Mouse (Mus musculus): ENCODE results near the gene Rhobtb1. TPM values are rescaled to one million over a fixed set of nuclear protein-coding genes. Genes with fewer than 3 reads are reported as not detected.

The Rhobtb1 gene
- polyA plus RNA-seq, 1 experiment from 2014 or later: 26.6 TPM

DNA sequence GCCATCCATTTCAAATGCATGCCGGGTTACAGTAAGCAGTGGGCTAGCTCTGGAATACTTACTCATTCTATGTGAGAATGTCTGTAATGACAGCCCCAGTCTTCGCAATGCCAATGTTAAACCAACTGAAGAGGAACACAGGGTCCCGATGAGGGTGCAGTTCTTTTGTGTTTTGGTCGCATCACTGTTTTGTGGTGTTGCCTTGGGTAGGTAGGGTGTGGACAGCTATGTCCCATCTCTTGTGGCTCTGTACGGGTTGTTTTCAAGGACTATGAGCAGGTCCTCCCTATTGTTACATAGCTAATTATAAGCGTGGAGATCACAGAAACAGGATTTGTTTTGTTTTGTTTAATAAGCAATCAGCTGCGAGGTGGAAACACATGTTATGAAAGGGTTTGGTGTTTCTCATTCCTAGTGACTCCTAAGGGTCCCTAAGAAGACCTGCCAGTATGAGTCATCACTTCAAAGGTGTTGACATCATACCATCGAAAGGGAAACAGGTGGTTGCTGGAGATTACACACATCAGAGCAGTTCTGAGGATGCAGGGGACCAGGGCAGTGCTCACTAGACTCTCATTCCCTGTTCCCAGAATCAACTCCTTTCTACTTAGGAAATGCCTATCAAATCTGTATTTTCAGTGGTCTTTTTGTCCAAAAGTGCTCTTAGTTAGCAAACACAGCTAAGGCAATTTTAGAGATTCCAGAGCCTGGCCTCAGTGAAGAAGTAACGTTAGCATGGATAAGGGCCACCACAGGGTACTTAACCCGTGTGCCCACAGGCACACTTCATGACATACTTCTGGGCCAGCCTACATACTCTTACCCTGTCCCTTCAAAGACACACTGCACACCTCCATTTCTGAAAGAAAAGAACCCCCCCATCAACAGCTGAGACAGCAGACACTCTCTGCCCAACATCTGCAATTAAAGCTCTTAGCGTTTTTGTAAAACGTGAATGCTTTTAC lies 124.9 kb downstream of the Rhobtb1 start:
- H3K36me3 ChIP-seq (ENCODE audit: control insufficient read depth, insufficient read depth, low read length): peaks cover 24% of the 10 kb centered on the region; the same call in 1 of the 2 replicates
- 90% methylated on average over 12 of the region's 12 CpGs for WGBS
- H3K27me3 ChIP-seq (ENCODE audit: control insufficient read depth, insufficient read depth, low read length): no peaks in the 10 kb centered on the region
- peaks cover 3% of the 10 kb centered on the region; the same call in 1 of the 2 replicates for H3K9me3 ChIP-seq (ENCODE audit: control insufficient read depth, low read length)
- H3K27ac ChIP-seq (ENCODE audit: low read depth, low read length): no peak overlapping the region
- H3K9ac ChIP-seq (ENCODE audit: low read depth, low read length): no peak overlapping the region
- H3K4me2 ChIP-seq (replicated peaks; ENCODE audit: low read depth, low read length): no peak overlapping the region
- ATAC-seq (ENCODE audit: low FRiP score, low TSS enrichment): no peak
- H3K4me1 ChIP-seq (ENCODE audit: control insufficient read depth, insufficient read depth, low read length): no peaks in the 10 kb centered on the region
- no peak overlapping the region for H3K4me3 ChIP-seq (ENCODE audit: low read length)

GRCm38 (mm10) chr10:69276920-69277435 lies 125.7 kb downstream of the Rhobtb1 start:
- no peaks in the 10 kb centered on the region for H3K4me1 ChIP-seq (ENCODE audit: control insufficient read depth, insufficient read depth, low read length)
- H3K4me3 ChIP-seq (ENCODE audit: low read length): no peak overlapping the region
- no peak overlapping the region for H3K9ac ChIP-seq (ENCODE audit: low read depth, low read length)
- H3K36me3 ChIP-seq (ENCODE audit: control insufficient read depth, insufficient read depth, low read length): peaks cover 22% of the 10 kb centered on the region; the same call in 1 of the 2 replicates
- no peak overlapping the region for H3K27ac ChIP-seq (ENCODE audit: low read depth, low read length)
- H3K4me2 ChIP-seq (replicated peaks; ENCODE audit: low read depth, low read length): no peak overlapping the region
- no peaks in the 10 kb centered on the region for H3K27me3 ChIP-seq (ENCODE audit: control insufficient read depth, insufficient read depth, low read length)
- WGBS: 93% methylated on average over 9 of the region's 9 CpGs
- H3K9me3 ChIP-seq (ENCODE audit: control insufficient read depth, low read length): peaks cover 3% of the 10 kb centered on the region; the same call in 1 of the 2 replicates
- no peak for ATAC-seq (ENCODE audit: low FRiP score, low TSS enrichment)

DNA sequence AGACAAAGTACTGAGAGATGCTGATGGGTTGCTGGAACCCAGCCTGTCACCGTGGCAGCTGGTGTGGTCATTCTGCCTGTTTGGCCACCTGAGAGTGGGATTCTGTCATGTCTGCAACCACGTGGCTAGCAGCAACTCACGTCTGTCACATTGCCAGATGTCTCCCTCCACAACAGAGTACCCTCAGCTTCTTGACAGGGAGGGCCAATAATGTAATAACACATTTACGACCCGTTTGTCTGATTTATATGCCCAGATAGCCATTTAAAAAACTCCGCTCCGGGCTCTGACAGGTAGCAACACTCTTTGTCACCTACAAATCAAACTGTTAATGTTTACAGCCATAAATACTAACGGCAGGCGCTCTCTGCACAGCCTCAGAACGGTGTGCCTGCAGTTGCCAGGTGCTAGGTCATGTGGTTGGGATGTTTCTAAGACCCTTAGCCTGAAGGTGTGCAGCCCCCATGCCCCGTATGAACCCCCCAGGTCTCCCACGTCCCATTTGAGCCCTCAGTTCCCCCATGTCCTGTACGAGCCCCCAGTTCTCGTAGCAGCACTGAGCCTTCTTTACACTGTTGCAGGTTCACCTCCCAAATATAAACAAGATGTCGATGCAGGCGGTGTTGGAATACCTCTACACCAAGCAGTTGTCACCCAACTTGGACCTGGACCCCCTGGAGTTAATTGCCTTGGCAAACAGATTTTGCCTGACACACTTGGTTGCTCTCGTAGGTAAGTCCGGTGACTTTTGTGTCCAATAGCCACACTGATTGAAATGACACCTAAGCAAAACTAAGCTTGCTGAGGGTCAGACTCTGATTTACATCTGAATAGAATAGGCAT lies 127.8 kb downstream of the Rhobtb1 start:
- H3K27me3 ChIP-seq (ENCODE audit: control insufficient read depth, insufficient read depth, low read length): no peaks in the 10 kb centered on the region
- H3K9ac ChIP-seq (ENCODE audit: low read depth, low read length): no peak overlapping the region
- H3K27ac ChIP-seq (ENCODE audit: low read depth, low read length): no peak overlapping the region
- WGBS: 41% methylated on average over 18 of the region's 18 CpGs
- H3K9me3 ChIP-seq (ENCODE audit: control insufficient read depth, low read length): peaks cover 3% of the 10 kb centered on the region; the same call in 1 of the 2 replicates
- ATAC-seq (ENCODE audit: low FRiP score, low TSS enrichment): no peak
- H3K36me3 ChIP-seq (ENCODE audit: control insufficient read depth, insufficient read depth, low read length): peaks cover 23% of the 10 kb centered on the region; the same call in 1 of the 2 replicates
- no peaks in the 10 kb centered on the region for H3K4me1 ChIP-seq (ENCODE audit: control insufficient read depth, insufficient read depth, low read length)
- H3K4me2 ChIP-seq (replicated peaks; ENCODE audit: low read depth, low read length): no peak overlapping the region
- no peak overlapping the region for H3K4me3 ChIP-seq (ENCODE audit: low read length)

DNA sequence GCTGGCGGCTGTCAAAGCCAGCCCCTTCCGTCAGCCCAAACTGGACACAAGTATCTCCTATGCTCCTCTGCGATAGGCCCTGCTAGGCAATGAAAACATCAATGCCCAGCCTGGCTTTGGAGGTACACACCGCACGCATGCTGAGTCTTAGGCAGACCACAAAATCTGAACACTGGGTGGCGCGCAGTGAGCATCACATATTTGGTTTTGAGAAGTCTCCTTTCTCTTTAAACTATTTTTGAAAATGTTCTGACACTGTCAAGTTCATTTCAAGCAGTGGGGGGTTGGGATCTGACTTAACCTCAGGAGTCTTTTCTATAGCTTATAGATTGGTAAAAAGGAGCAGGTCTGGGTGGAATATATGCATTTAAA lies 128.4 kb downstream of the Rhobtb1 start:
- H3K36me3 ChIP-seq (ENCODE audit: control insufficient read depth, insufficient read depth, low read length): peaks cover 17% of the 10 kb centered on the region; the same call in 1 of the 2 replicates
- no peak overlapping the region for H3K9ac ChIP-seq (ENCODE audit: low read depth, low read length)

GRCm38 (mm10) chr10:69286939-69287338 lies 135.7 kb downstream of the Rhobtb1 start:
- peaks cover 32% of the 10 kb centered on the region for H3K36me3 ChIP-seq (ENCODE audit: control insufficient read depth, insufficient read depth, low read length)
- H3K9ac ChIP-seq (ENCODE audit: low read depth, low read length): no peak overlapping the region
- H3K27ac ChIP-seq (ENCODE audit: low read depth, low read length): no peak overlapping the region
- no peaks in the 10 kb centered on the region for H3K27me3 ChIP-seq (ENCODE audit: control insufficient read depth, insufficient read depth, low read length)
- no peak overlapping the region for H3K4me3 ChIP-seq (ENCODE audit: low read length)
- H3K4me2 ChIP-seq (replicated peaks; ENCODE audit: low read depth, low read length): no peak overlapping the region
- H3K9me3 ChIP-seq (ENCODE audit: control insufficient read depth, low read length): no peaks in the 10 kb centered on the region
- no peak for ATAC-seq (ENCODE audit: low FRiP score, low TSS enrichment)
- H3K4me1 ChIP-seq (ENCODE audit: control insufficient read depth, insufficient read depth, low read length): no peaks in the 10 kb centered on the region
- 94% methylated on average over 3 of the region's 3 CpGs for WGBS

More for the DNA sequence above, 128.4 kb downstream of the Rhobtb1 start:
- Histone ChIP-seq H3K4me2 (replicated peaks; ENCODE audit: low read depth, low read length) (no peak overlapping the region), H3K27me3 (ENCODE audit: control insufficient read depth, insufficient read depth, low read length) (no peaks in the 10 kb centered on the region), H3K27ac (ENCODE audit: low read depth, low read length) (no peak overlapping the region), H3K4me1 (ENCODE audit: control insufficient read depth, insufficient read depth, low read length) (no peaks in the 10 kb centered on the region), H3K4me3 (ENCODE audit: low read length) (no peak overlapping the region), H3K9me3 (ENCODE audit: control insufficient read depth, low read length) (peaks cover 3% of the 10 kb centered on the region; the same call in 1 of the 2 replicates)
- ATAC-seq (ENCODE audit: low FRiP score, low TSS enrichment): no peak; the same call in 1 of the 2 replicates
- WGBS: 77% methylated on average over 7 of the region's 7 CpGs

- Histone ChIP-seq H3K9ac (ENCODE audit: low read depth, low read length) (no peak overlapping the region), H3K27ac (ENCODE audit: low read depth, low read length) (no peak overlapping the region), H3K27me3 (ENCODE audit: control insufficient read depth, insufficient read depth, low read length) (no peaks in the 10 kb centered on the region), H3K9me3 (ENCODE audit: control insufficient read depth, low read length) (no peaks in the 10 kb centered on the region), H3K4me3 (ENCODE audit: low read length) (no peak overlapping the region), H3K36me3 (ENCODE audit: control insufficient read depth, insufficient read depth, low read length) (peaks cover 26% of the 10 kb centered on the region), H3K4me2 (replicated peaks; ENCODE audit: low read depth, low read length) (no peak overlapping the region), H3K4me1 (ENCODE audit: control insufficient read depth, insufficient read depth, low read length) (no peaks in the 10 kb centered on the region)
- ATAC-seq (ENCODE audit: low FRiP score, low TSS enrichment): no peak
- 59% methylated on average over 4 of the region's 4 CpGs for WGBS
Observed at GRCm38 (mm10) chr10:69288086-69288485, 136.9 kb downstream of the Rhobtb1 start.

DNA sequence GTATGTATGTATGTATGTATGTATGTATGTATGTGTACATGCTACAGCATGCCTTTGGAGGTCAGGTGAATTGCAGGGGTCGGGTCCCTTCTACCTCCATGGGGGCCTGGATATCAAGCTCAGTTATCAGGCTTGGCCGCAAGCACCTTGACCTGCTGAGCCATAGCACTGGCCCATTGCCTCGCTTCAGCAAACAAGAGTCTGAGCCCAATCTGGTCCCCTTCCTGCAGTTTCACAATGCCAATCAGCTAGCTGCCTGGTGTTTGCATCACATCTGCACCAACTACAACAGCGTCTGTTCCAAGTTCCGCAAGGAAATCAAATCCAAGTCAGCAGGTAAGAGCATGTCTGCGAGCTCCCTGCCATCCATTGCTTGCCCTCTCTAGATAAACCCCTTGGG lies 137.5 kb downstream of the Rhobtb1 start:
- Histone ChIP-seq H3K36me3 (ENCODE audit: control insufficient read depth, insufficient read depth, low read length) (peaks cover 22% of the 10 kb centered on the region), H3K4me1 (ENCODE audit: control insufficient read depth, insufficient read depth, low read length) (no peaks in the 10 kb centered on the region), H3K27ac (ENCODE audit: low read depth, low read length) (no peak overlapping the region), H3K9ac (ENCODE audit: low read depth, low read length) (no peak overlapping the region), H3K4me2 (replicated peaks; ENCODE audit: low read depth, low read length) (no peak overlapping the region), H3K9me3 (ENCODE audit: control insufficient read depth, low read length) (no peaks in the 10 kb centered on the region), H3K27me3 (ENCODE audit: control insufficient read depth, insufficient read depth, low read length) (no peaks in the 10 kb centered on the region), H3K4me3 (ENCODE audit: low read length) (no peak overlapping the region)
- ATAC-seq (ENCODE audit: low FRiP score, low TSS enrichment): no peak
- WGBS: 92% methylated on average over 6 of the region's 6 CpGs

GRCm38 (mm10) chr10:69290736-69291135 lies 139.5 kb downstream of the Rhobtb1 start:
- no peaks in the 10 kb centered on the region for H3K4me1 ChIP-seq (ENCODE audit: control insufficient read depth, insufficient read depth, low read length)
- no peak overlapping the region for H3K27ac ChIP-seq (ENCODE audit: low read depth, low read length)
- H3K4me2 ChIP-seq (replicated peaks; ENCODE audit: low read depth, low read length): no peak overlapping the region
- H3K9me3 ChIP-seq (ENCODE audit: control insufficient read depth, low read length): no peaks in the 10 kb centered on the region
- WGBS: 93% methylated on average over 8 of the region's 8 CpGs
- no peak overlapping the region for H3K4me3 ChIP-seq (ENCODE audit: low read length)
- no peaks in the 10 kb centered on the region for H3K27me3 ChIP-seq (ENCODE audit: control insufficient read depth, insufficient read depth, low read length)
- no peak for ATAC-seq (ENCODE audit: low FRiP score, low TSS enrichment)
- peaks cover 14% of the 10 kb centered on the region for H3K36me3 ChIP-seq (ENCODE audit: control insufficient read depth, insufficient read depth, low read length)
- H3K9ac ChIP-seq (ENCODE audit: low read depth, low read length): no peak overlapping the region
